Mouse (Mus musculus) heart, adult 2 months (tissue): ENCODE data around the gene Dynll2. TPM values are rescaled to one million over a fixed set of nuclear protein-coding genes. Genes with fewer than 3 reads are reported as not detected.

Experiments used
- DNase-seq, 2 experiments: peaks; one replicate each; pipeline ENCODE4 v3.0.0; 2021
- H3K27ac ChIP-seq: fragments of 200-600 bp; 2 replicates; pipeline ENCODE4 v1.8.1; 2022
- H3K27me3 ChIP-seq: fragments of 200-500 bp; 2 replicates; pipeline ENCODE4 v1.6.1; 2012; ENCODE audit warnings: mild to moderate bottlenecking, low read length, inconsistent platforms, mixed read lengths; ENCODE audit not compliant: control insufficient read depth, insufficient read depth
- H3K36me3 ChIP-seq: fragments of 200-500 bp; 2 replicates; pipeline ENCODE4 v1.6.1; 2012; ENCODE audit warnings: low read length, inconsistent platforms; ENCODE audit not compliant: control insufficient read depth, insufficient read depth
- H3K4me1 ChIP-seq: fragments of 200-500 bp; 2 replicates; pipeline ENCODE4 v1.6.1; 2011; ENCODE audit warnings: low read length; ENCODE audit not compliant: control insufficient read depth, insufficient read depth
- H3K4me3 ChIP-seq: fragments of 200-600 bp; 2 replicates; pipeline ENCODE4 v1.8.1; 2022
- H3K79me2 ChIP-seq: fragments of 200-500 bp; replicated peaks from 2 replicates; pipeline ENCODE4 v1.6.1; 2012; ENCODE audit warnings: mild to moderate bottlenecking, inconsistent platforms, low read length, moderate library complexity, mixed read lengths; ENCODE audit not compliant: control insufficient read depth, insufficient read depth
- H3K9ac ChIP-seq: fragments of 200-500 bp; 2 replicates; pipeline ENCODE4 v1.6.1; 2012; ENCODE audit warnings: low read depth, mild to moderate bottlenecking, control low read depth, inconsistent platforms, low read length, mixed read lengths
- CTCF ChIP-seq: fragments of 200-600 bp; IDR thresholded peaks from 2 replicates; pipeline ENCODE4 v1.8.1; 2022; ENCODE audit warnings: antibody characterized with exemption, mild to moderate bottlenecking, moderate library complexity
- EP300 ChIP-seq: fragments of 200-500 bp; IDR thresholded peaks from 2 replicates; pipeline ENCODE4 v1.6.1; 2011; ENCODE audit warnings: low read depth, low read length, control low read depth; ENCODE audit not compliant: insufficient read depth
- POLR2A ChIP-seq: fragments of 200-500 bp; IDR thresholded peaks from 2 replicates; pipeline ENCODE4 v1.6.1; 2011; ENCODE audit warnings: mild to moderate bottlenecking, low read depth, low read length, control low read depth; ENCODE audit not compliant: insufficient read depth
- WGBS: fragments of 180-500 bp; shearing (Covaris S2); methylation state at CpG from one replicate; pipeline ENCODE4 v1.1.7; 2018; 5-methylcytosine and 5-hydroxymethylcytosine counted together
- intact Hi-C: fragments of 180-260 bp; cut with DNase I; formaldehyde crosslinking; loops from one replicate; pipeline ENCODE4 v1.15.1; 2025
- polyA plus RNA-seq: library from polyadenylated mRNA; depleted of rRNA; stranded (reverse); fragments of >200 nt; gene quantifications from 2 replicates; pipeline ENCODE4 v1.2.3, GENCODE M21; 2012; rRNA removed
- total RNA-seq, 2 experiments: library from RNA; stranded (reverse); gene quantifications; 2 replicates each; pipeline ENCODE4 v1.2.3; 2021

The Dynll2 gene
- total and polyA plus RNA-seq, 3 experiments, result 225 to 396 (median 361) TPM

DNA sequence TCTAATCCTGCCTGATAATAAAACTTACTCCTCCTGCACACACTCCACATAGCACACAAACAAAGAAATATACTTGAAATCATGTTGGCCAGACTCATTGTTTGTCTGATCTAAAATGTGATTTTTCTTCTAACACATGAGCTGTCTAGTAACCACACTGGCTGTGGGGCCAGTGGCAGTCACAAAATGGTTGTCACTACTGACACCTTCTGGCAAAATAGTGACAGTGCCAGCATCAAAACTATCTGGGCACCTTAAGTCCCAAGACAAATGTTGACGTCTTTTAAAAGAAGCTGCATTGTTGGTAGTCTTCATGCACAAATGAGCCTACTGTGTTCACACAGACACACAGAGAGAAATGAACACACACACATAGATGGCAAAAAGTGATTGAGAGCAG, 32.2 kb downstream of the Dynll2 start:
- intact Hi-C loops, result no loop called here

DNA sequence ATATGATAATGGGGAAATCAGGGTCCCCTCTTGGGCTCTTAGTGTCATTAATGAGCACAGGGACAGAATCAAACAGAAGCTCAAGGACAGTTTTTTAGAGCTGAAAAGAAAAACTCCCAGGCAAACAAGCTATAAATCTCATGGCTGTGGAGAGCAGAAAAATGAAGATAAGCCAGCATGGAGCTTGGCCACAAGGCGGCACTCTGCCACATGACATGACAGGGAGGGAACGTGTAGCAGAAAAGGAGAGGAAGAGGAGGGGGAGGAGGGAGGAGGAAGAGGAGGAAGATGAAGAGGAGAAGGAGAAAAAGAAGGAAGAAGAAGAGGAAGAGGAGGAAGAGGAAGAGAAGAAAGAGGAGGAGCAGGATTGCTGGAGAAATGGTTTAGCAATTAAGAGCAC, 37.3 kb downstream of the Dynll2 start:
- intact Hi-C loops, result no loop called here
- no peak overlapping the region for H3K9ac ChIP-seq
- H3K4me3 ChIP-seq, result no peak overlapping the region
- TF ChIP-seq POLR2A (no peak), EP300 (no peak), CTCF (peak; percentile 34)
- no peak overlapping the region for H3K27ac ChIP-seq
- 0% methylated on average over 2 of the region's 2 CpGs for WGBS
- no peaks in the 10 kb centered on the region for H3K4me1 ChIP-seq
- H3K79me2 ChIP-seq, result no peaks in the 10 kb centered on the region
- H3K36me3 ChIP-seq, result no peaks in the 10 kb centered on the region
- DNase-seq, result no peak
- peaks cover 2% of the 10 kb centered on the region; the same call in 1 of the 2 replicates for H3K27me3 ChIP-seq

More for the DNA sequence above, 32.2 kb downstream of the Dynll2 start:
- DNase-seq, result no peak
- WGBS, result 9% methylated on average over 1 of the region's 1 CpGs
- Histone ChIP-seq H3K4me1 (no peaks in the 10 kb centered on the region), H3K9ac (no peak overlapping the region), H3K4me3 (no peak overlapping the region), H3K79me2 (no peaks in the 10 kb centered on the region), H3K36me3 (no peaks in the 10 kb centered on the region), H3K27me3 (peaks cover 2% of the 10 kb centered on the region; the same call in 1 of the 2 replicates), H3K27ac (no peak overlapping the region)
- no peak for TF ChIP-seq POLR2A
- TF ChIP-seq EP300, result no peak
- TF ChIP-seq CTCF, result peak; percentile 45

DNA sequence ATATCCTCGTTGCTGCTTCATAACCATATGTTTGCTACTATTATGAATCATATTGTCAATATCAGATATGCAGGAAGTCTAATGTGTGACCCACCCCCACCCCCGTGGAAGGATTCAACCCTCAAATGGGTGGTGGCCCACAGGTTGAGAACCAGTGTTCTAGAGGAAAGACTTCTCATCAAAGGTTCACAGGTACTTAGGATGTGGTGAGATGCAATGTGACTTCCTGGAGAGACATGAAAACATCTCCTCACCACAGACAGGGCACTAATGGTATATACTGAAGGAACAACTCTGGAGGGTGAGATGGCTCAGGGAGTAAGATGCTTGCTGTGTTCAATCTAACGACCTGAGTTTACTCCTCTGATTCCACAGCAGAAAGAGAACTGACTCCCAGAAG, 51.9 kb downstream of the Dynll2 start:
- intact Hi-C loops, result no loop called here
- TF ChIP-seq POLR2A (no peak), EP300 (no peak)
- no peak for DNase-seq

DNA sequence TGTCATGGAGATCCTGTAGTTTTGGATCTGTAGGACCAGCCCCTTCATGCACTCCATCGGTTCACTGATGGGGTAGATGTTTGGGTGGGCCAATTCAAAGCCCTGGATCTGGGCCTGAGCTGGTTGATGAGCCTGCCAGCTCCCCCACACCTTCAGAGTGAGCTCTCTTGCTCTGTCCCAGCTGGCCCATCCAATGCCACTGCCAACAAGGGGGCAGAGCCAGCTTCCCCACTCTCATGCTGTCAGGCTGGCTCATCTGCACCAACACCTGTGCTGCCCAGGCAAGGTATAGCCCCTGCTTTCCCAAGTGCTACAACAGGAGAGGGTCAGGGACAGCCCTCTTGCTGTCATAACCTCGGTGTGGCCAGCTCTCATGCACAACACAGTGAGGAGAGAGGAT, 53.6 kb downstream of the Dynll2 start:
- no peak overlapping the region for H3K9ac ChIP-seq
- H3K36me3 ChIP-seq, result no peaks in the 10 kb centered on the region
- no peak for DNase-seq
- TF ChIP-seq EP300 (no peak), POLR2A (no peak), CTCF (no peak)
- H3K27ac ChIP-seq, result no peak overlapping the region
- no peaks in the 10 kb centered on the region for H3K27me3 ChIP-seq
- intact Hi-C loops, result no loop called here
- no peak overlapping the region for H3K4me3 ChIP-seq
- H3K4me1 ChIP-seq, result no peaks in the 10 kb centered on the region
- WGBS, result 65% methylated on average over 2 of the region's 2 CpGs
- no peaks in the 10 kb centered on the region for H3K79me2 ChIP-seq

More for the DNA sequence above, 51.9 kb downstream of the Dynll2 start:
- H3K36me3 ChIP-seq, result no peaks in the 10 kb centered on the region
- no peak overlapping the region for H3K27ac ChIP-seq
- no peak overlapping the region for H3K9ac ChIP-seq
- no peak overlapping the region for H3K4me3 ChIP-seq
- H3K4me1 ChIP-seq, result no peaks in the 10 kb centered on the region
- 60% methylated on average over 3 of the region's 3 CpGs for WGBS
- no peaks in the 10 kb centered on the region for H3K79me2 ChIP-seq
- no peaks in the 10 kb centered on the region for H3K27me3 ChIP-seq

DNA sequence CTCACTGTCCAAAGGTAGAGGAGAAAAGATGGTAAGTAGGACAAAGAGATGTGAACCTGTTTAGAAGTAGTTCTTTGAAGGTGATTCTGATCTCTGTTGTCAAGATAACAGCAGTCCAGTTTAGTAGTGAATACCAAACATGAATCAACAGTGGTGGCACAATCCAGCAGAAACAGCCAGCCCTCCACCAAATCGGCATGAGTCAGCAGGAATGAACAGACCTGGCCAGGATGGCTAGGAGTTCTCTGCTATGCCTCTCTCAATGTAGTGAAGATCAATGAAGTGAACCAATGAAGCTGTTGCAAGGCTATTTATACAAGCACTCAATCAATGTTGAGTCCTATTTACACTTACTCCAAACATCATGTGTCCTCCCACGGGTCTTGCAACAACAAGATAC, 57.0 kb downstream of the Dynll2 start:
- no peak overlapping the region for H3K27ac ChIP-seq
- no peak overlapping the region for H3K9ac ChIP-seq
- no peak overlapping the region for H3K4me3 ChIP-seq
- no peaks in the 10 kb centered on the region for H3K4me1 ChIP-seq
- no peak for DNase-seq
- H3K36me3 ChIP-seq, result no peaks in the 10 kb centered on the region
- H3K79me2 ChIP-seq, result no peaks in the 10 kb centered on the region
- TF ChIP-seq EP300 (no peak), CTCF (no peak), POLR2A (no peak)
- intact Hi-C loops, result no loop called here
- H3K27me3 ChIP-seq, result no peaks in the 10 kb centered on the region
- 91% methylated on average over 2 of the region's 2 CpGs for WGBS

Other genes with a start within 250 kb of the Dynll2 start
- gene Supt4a, start 250.0 kb downstream of the Dynll2 start, total RNA-seq, result 10 to 100 TPM; 41.4 to 44.6 TPM
- 47.5 and 80.4 TPM in 2 replicates for gene Supt4a, start 250.0 kb downstream of the Dynll2 start, polyA plus RNA-seq
- gene Tspoap1, start 227.0 kb downstream of the Dynll2 start, total RNA-seq, result not detected
- 0.09 and 0.66 TPM in 2 replicates for gene Tspoap1, start 227.0 kb downstream of the Dynll2 start, polyA plus RNA-seq
- gene Mpo, start 194.0 kb downstream of the Dynll2 start, total RNA-seq, result not detected
- 0.10 TPM in 1 of 2 replicates, not detected in the other for gene Mpo, start 194.0 kb downstream of the Dynll2 start, polyA plus RNA-seq
- not detected for gene Lpo, start 159.2 kb downstream of the Dynll2 start, total RNA-seq
- gene Lpo, start 159.2 kb downstream of the Dynll2 start, polyA plus RNA-seq, result 0.04 TPM in 1 of 2 replicates, not detected in the other
- gene Mks1, start 134.3 kb downstream of the Dynll2 start, total RNA-seq, result 1 to 10 TPM; 2.2 to 2.9 TPM
- 4.6 and 5.4 TPM in 2 replicates for gene Mks1, start 134.3 kb downstream of the Dynll2 start, polyA plus RNA-seq
- gene Epx, start 112.0 kb downstream of the Dynll2 start, total RNA-seq, result not detected
- gene Epx, start 112.0 kb downstream of the Dynll2 start, polyA plus RNA-seq, result not detected in 2 replicates
- gene Olfr462, start 95.3 kb downstream of the Dynll2 start, total RNA-seq, result not detected
- gene Olfr462, start 95.3 kb downstream of the Dynll2 start, polyA plus RNA-seq, result not detected in 2 replicates
- not detected for gene Olfr463, start 90.1 kb downstream of the Dynll2 start, total RNA-seq
- not detected in 2 replicates for gene Olfr463, start 90.1 kb downstream of the Dynll2 start, polyA plus RNA-seq
- not detected for gene Olfr464, start 66.6 kb downstream of the Dynll2 start, total RNA-seq
- not detected in 2 replicates for gene Olfr464, start 66.6 kb downstream of the Dynll2 start, polyA plus RNA-seq
- 10 to 100 TPM; 99.5 to 99.7 TPM for gene Srsf1, start 59.8 kb upstream of the Dynll2 start, total RNA-seq
- gene Srsf1, start 59.8 kb upstream of the Dynll2 start, polyA plus RNA-seq, result 39.3 and 86.5 TPM in 2 replicates
- 10 to 100 TPM; 37.9 to 49.8 TPM for gene Vezf1, start 80.7 kb upstream of the Dynll2 start, total RNA-seq
- 22.6 and 34.5 TPM in 2 replicates for gene Vezf1, start 80.7 kb upstream of the Dynll2 start, polyA plus RNA-seq
- 10 to 100 TPM; 49.8 to 55.0 TPM for gene Cuedc1, start 110.5 kb upstream of the Dynll2 start, total RNA-seq
- 36.2 and 38.7 TPM in 2 replicates for gene Cuedc1, start 110.5 kb upstream of the Dynll2 start, polyA plus RNA-seq
- 100 to 1,000 TPM; 303 to 314 TPM for gene Mrps23, start 216.9 kb upstream of the Dynll2 start, total RNA-seq
- gene Mrps23, start 216.9 kb upstream of the Dynll2 start, polyA plus RNA-seq, result 121 and 142 TPM in 2 replicates